Mouse (Mus musculus) limb, embryonic 14.5 days (tissue): Measurements from ENCODE around the gene Rab2b. TPM values are rescaled to one million over a fixed set of nuclear protein-coding genes. Genes with fewer than 3 reads are reported as not detected.

Experiments
- ATAC-seq: fragments of 200-750 bp; cut with Nextera tagmentation; 2 replicates; pipeline ENCODE4 v1.8.0; 2017; ENCODE audit warnings: low read depth, moderate number of reproducible peaks, moderate TSS enrichment; ENCODE audit not compliant: low FRiP score
- DNase-seq: peaks from one replicate; pipeline ENCODE4 v3.0.0-alpha.2; 2015; ENCODE audit warnings: low spot score
- H3K27ac ChIP-seq: fragments of 300-500 bp; sonication (generic); replicated peaks from 2 replicates; pipeline ENCODE4 v1.5.1; 2014; ENCODE audit warnings: low read depth, mild to moderate bottlenecking, low read length, moderate library complexity, mixed read lengths
- H3K27me3 ChIP-seq: fragments of 300-500 bp; sonication (generic); 2 replicates; pipeline ENCODE4 v1.6.1; 2014; ENCODE audit warnings: low read length, mixed read lengths; ENCODE audit not compliant: control insufficient read depth, insufficient read depth
- H3K36me3 ChIP-seq: fragments of 300-500 bp; sonication (generic); 2 replicates; pipeline ENCODE4 v1.6.1; 2014; ENCODE audit warnings: mild to moderate bottlenecking, low read length, moderate library complexity, mixed read lengths; ENCODE audit not compliant: control insufficient read depth, insufficient read depth
- H3K4me1 ChIP-seq: fragments of 300-500 bp; sonication (generic); 2 replicates; pipeline ENCODE4 v1.6.1; 2014; ENCODE audit warnings: antibody characterized with exemption, low read length, mixed read lengths; ENCODE audit not compliant: control insufficient read depth, insufficient read depth
- H3K4me2 ChIP-seq: fragments of 300-500 bp; sonication (generic); replicated peaks from 2 replicates; pipeline ENCODE4 v1.6.1; 2014; ENCODE audit warnings: low read depth, mild to moderate bottlenecking, low read length, moderate library complexity; ENCODE audit not compliant: severe bottlenecking
- H3K4me3 ChIP-seq: fragments of 300-500 bp; sonication (generic); replicated peaks from 2 replicates; pipeline ENCODE4 v1.5.1; 2014; ENCODE audit warnings: low read length
- H3K9ac ChIP-seq: fragments of 300-500 bp; sonication (generic); 2 replicates; pipeline ENCODE4 v1.6.1; 2014; ENCODE audit warnings: mild to moderate bottlenecking, low read depth, low read length, moderate library complexity; ENCODE audit not compliant: severe bottlenecking
- H3K9me3 ChIP-seq: fragments of 300-500 bp; sonication (generic); 2 replicates; pipeline ENCODE4 v1.6.1; 2016; ENCODE audit warnings: low read length; ENCODE audit not compliant: control insufficient read depth
- POLR2A ChIP-seq: fragments of 200-500 bp; IDR thresholded peaks from 2 replicates; pipeline ENCODE4 v1.8.0; 2012; ENCODE audit warnings: inconsistent platforms, mild to moderate bottlenecking, moderate library complexity, borderline replicate concordance; ENCODE audit not compliant: insufficient read depth, insufficient read length; ENCODE audit errors: extremely low read depth
- WGBS: fragments of 180-500 bp; shearing (Covaris S2); extraction: QIAGEN DNeasy Blood & Tissue Kit; methylation state at CpG from one replicate; pipeline ENCODE4 v1.1.7; 2014; 5-methylcytosine and 5-hydroxymethylcytosine counted together
- polyA plus RNA-seq, 2 experiments: library from polyadenylated mRNA; depleted of rRNA in 1 of 2; stranded (reverse) in 1 of 2; unstranded in 1 of 2; fragments of >200 nt; fragmentation: Nextera tagmentation in 1 of 2; extraction: Ambion mirVana in 1 of 2; gene quantifications; 2 replicates each; pipeline versions ENCODE4 v1.2.1 to v1.2.3; 2012 to 2014

Rab2b gene
- polyA plus RNA-seq, 2 experiments = 21.4 to 29.5 TPM

DNA sequence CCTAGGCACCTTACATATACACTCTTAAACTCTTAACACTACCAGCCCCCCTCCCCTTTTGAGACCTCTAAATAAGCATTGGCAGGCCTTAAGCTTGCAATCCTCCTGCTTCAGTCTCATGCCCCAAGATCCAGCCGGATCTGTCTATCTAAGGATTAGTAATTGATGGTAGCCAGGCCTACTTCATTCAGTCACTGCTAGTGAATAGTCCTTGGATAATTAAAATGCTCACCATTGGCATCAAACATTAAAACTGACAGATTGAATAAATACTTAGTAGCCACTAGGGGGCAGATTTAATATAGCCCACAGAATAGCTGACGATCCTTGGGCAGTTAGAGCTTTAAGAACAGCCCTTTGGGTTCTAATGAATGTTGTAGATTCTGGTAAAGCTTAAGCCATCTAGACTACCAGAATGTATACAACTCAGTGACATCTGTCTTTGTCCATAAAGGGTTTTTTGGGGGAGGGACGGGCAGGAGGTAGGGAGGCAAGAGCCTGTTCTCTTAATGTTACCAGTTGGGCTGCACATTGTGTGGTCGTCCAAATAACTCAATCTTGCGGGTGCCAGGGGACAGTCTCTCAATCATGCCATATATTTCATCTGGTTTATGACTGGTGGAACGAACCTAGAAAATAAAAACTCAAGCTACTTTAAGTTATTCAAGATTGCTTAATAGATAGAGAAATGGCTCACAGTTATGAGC, 16.4 kb upstream of the Rab2b start:
- no peak overlapping the region for H3K4me2 ChIP-seq
- H3K9me3 ChIP-seq = no peaks in the 10 kb centered on the region
- ATAC-seq = peak; percentile 27; the same call in 1 of the 2 replicates
- H3K36me3 ChIP-seq = peaks cover 85% of the 10 kb centered on the region
- H3K9ac ChIP-seq = no peak overlapping the region
- TF ChIP-seq POLR2A = no peak
- no peaks in the 10 kb centered on the region for H3K27me3 ChIP-seq
- DNase-seq = peak; percentile 82
- no peak overlapping the region for H3K4me3 ChIP-seq
- no peaks in the 10 kb centered on the region for H3K4me1 ChIP-seq
- H3K27ac ChIP-seq = no peak overlapping the region
- 70% methylated on average over 6 of the region's 6 CpGs for WGBS

DNA sequence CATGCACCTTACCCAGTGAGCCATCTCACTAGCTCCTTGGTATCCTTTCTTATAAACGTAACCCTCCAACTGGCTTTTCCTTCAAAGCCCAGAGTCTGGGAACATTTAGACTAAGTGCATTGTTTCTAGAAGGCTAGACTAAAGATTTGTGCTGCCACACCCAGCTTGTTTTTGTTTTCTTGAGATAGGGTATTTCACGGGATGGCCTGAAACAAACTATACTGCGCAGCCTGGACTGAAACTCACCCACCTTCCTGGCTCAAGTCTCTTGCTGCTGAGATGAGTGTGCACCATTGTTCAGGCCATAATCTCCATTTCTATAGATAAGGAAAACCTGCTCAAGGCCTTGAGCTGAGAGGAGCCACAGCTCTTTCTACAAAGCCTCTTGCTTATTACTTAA, 4.8 kb upstream of the Rab2b start:
- Histone ChIP-seq H3K9me3 (no peaks in the 10 kb centered on the region), H3K4me3 (no peak overlapping the region), H3K4me2 (no peak overlapping the region), H3K4me1 (peaks cover 8% of the 10 kb centered on the region), H3K9ac (no peak overlapping the region), H3K27me3 (no peaks in the 10 kb centered on the region), H3K27ac (no peak overlapping the region), H3K36me3 (peaks cover 34% of the 10 kb centered on the region)
- DNase-seq = no peak
- no peak for TF ChIP-seq POLR2A
- WGBS = 94% methylated on average over 3 of the region's 3 CpGs
- no peak for ATAC-seq

DNA sequence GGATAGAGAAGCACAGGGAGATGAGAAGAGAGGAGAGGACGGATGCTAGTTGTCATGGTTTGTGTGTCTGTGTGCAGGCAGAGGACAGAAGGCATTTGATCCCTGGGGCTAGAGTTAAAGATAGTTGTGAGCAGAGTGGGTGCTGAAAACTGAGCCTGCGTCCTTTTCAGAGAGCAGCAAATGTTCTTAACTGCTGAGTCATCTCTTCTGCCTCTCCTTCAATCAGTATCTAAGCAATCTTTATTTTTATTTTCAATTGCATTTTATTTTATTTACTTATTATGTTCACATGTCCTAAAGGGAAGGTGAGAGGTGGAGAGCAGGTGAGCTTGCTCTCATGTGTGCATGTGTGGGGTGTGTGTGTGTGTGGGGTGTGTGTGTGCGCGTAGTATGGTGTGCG, 4.3 kb upstream of the Rab2b start:
- Histone ChIP-seq H3K27me3 (no peaks in the 10 kb centered on the region), H3K9me3 (no peaks in the 10 kb centered on the region), H3K4me3 (no peak overlapping the region), H3K27ac (no peak overlapping the region), H3K36me3 (peaks cover 29% of the 10 kb centered on the region), H3K4me2 (no peak overlapping the region), H3K9ac (no peak overlapping the region), H3K4me1 (peaks cover 8% of the 10 kb centered on the region)
- TF ChIP-seq POLR2A = no peak
- no peak for DNase-seq
- no peak for ATAC-seq
- WGBS = 95% methylated on average over 5 of the region's 5 CpGs

DNA sequence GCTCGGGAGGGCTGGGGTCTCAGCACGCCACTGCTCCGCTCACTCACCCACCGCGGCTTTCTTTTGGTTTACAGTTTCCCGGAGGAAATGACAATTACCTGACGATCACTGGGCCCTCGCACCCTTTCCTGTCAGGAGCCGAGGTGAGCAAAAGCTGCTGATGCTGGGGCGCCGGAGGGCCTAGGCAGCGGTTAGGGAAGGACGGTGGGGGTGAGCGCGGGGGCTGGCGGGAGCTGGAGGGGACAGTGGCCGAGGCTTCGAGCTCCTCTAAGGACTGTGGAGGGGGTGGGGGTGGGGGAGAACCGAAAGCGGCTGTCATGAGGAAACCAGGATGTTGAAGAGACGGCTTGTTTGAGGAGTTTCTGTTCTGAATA, 389 bp upstream of the Rab2b start:
- Histone ChIP-seq H3K4me2 (peak overlapping the region; percentile 58), H3K9ac (peak overlapping the region; percentile 86), H3K36me3 (peaks cover 4% of the 10 kb centered on the region; the same call in 1 of the 2 replicates), H3K27me3 (no peaks in the 10 kb centered on the region), H3K9me3 (no peaks in the 10 kb centered on the region), H3K4me1 (peaks cover 12% of the 10 kb centered on the region), H3K27ac (peak overlapping the region; percentile 80), H3K4me3 (peak overlapping the region; percentile 97)
- no peak for TF ChIP-seq POLR2A
- under 1% methylated on average over 21 of the region's 21 CpGs for WGBS
- ATAC-seq (no peak), DNase-seq (peak; percentile 10)

DNA sequence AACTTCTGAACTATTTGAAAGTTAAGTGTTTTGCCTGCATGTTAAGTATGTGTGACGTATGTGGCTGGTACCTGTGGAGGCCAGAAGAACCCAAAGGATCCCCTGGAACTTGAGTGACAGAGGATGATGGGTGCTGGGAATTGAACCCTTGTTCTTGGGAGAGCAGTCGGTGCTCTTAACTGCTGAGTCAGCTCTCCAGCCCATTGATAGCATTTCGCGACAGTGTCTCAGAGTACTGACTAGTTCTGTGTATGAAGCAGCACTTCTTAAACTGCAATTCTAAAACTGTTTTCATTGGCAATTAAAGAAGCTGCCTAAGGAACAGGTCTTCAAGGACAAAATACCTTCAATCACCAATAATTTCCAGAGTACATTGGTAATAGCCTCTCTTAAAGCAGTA, 2.1 kb downstream of the Rab2b start:
- Histone ChIP-seq H3K9ac (no peak overlapping the region), H3K4me3 (no peak overlapping the region), H3K9me3 (no peaks in the 10 kb centered on the region), H3K27ac (no peak overlapping the region), H3K4me2 (no peak overlapping the region), H3K27me3 (no peaks in the 10 kb centered on the region), H3K36me3 (peaks cover 15% of the 10 kb centered on the region; the same call in 1 of the 2 replicates), H3K4me1 (peaks cover 12% of the 10 kb centered on the region)
- WGBS = 89% methylated on average over 4 of the region's 4 CpGs
- DNase-seq = no peak
- no peak for ATAC-seq
- TF ChIP-seq POLR2A = no peak
